Mouse (Mus musculus): ENCODE data around the gene Gas2l3. TPM values are rescaled to one million over a fixed set of nuclear protein-coding genes. Genes with fewer than 3 reads are reported as not detected.

Gas2l3 gene
- polyA plus RNA-seq, 1 experiment from 2014 or later, result 11.1 TPM

- Histone ChIP-seq H3K36me3 (ENCODE audit: control insufficient read depth, insufficient read depth, low read length) (no peaks in the 10 kb centered on the region), H3K27me3 (replicated peaks; ENCODE audit: control insufficient read depth, insufficient read depth, low read length) (no peaks in the 10 kb centered on the region), H3K9me3 (ENCODE audit: control insufficient read depth, low read length) (no peaks in the 10 kb centered on the region), H3K27ac (replicated peaks; ENCODE audit: low read depth, low read length) (no peak overlapping the region), H3K9ac (ENCODE audit: low read depth, low read length) (no peak overlapping the region), H3K4me3 (ENCODE audit: low read depth, low read length) (no peak overlapping the region), H3K4me1 (ENCODE audit: control insufficient read depth, insufficient read depth, low read length) (no peaks in the 10 kb centered on the region), H3K4me2 (ENCODE audit: low read depth, low read length) (no peak overlapping the region)
- 85% methylated on average over 3 of the region's 3 CpGs for WGBS
- no peak for DNase-seq (ENCODE audit: low spot score)
- ATAC-seq (ENCODE audit: low read depth), result no peak
Observed at GRCm38 (mm10) chr10:89458770-89459169, 15.0 kb upstream of the Gas2l3 start.

- no peak overlapping the region for H3K9ac ChIP-seq (ENCODE audit: low read depth, low read length)
- H3K9me3 ChIP-seq (ENCODE audit: control insufficient read depth, low read length), result no peaks in the 10 kb centered on the region
- no peak overlapping the region for H3K27ac ChIP-seq (replicated peaks; ENCODE audit: low read depth, low read length)
- H3K4me2 ChIP-seq (ENCODE audit: low read depth, low read length), result no peak overlapping the region
- DNase-seq (ENCODE audit: low spot score) (no peak), ATAC-seq (ENCODE audit: low read depth) (no peak)
- H3K36me3 ChIP-seq (ENCODE audit: control insufficient read depth, insufficient read depth, low read length), result no peaks in the 10 kb centered on the region
- WGBS, result 83% methylated on average over 3 of the region's 3 CpGs
- no peaks in the 10 kb centered on the region for H3K27me3 ChIP-seq (replicated peaks; ENCODE audit: control insufficient read depth, insufficient read depth, low read length)
- no peak overlapping the region for H3K4me3 ChIP-seq (ENCODE audit: low read depth, low read length)
- peaks cover 3% of the 10 kb centered on the region; the same call in 1 of the 2 replicates for H3K4me1 ChIP-seq (ENCODE audit: control insufficient read depth, insufficient read depth, low read length)
Observed at GRCm38 (mm10) chr10:89453794-89454193, 10.0 kb upstream of the Gas2l3 start.

- Histone ChIP-seq H3K4me2 (ENCODE audit: low read depth, low read length) (no peak overlapping the region), H3K9ac (ENCODE audit: low read depth, low read length) (no peak overlapping the region), H3K4me1 (ENCODE audit: control insufficient read depth, insufficient read depth, low read length) (peaks cover 3% of the 10 kb centered on the region; the same call in 1 of the 2 replicates), H3K36me3 (ENCODE audit: control insufficient read depth, insufficient read depth, low read length) (no peaks in the 10 kb centered on the region), H3K9me3 (ENCODE audit: control insufficient read depth, low read length) (no peaks in the 10 kb centered on the region), H3K27me3 (replicated peaks; ENCODE audit: control insufficient read depth, insufficient read depth, low read length) (no peaks in the 10 kb centered on the region), H3K27ac (replicated peaks; ENCODE audit: low read depth, low read length) (no peak overlapping the region), H3K4me3 (ENCODE audit: low read depth, low read length) (no peak overlapping the region)
- no peak for ATAC-seq (ENCODE audit: low read depth)
- DNase-seq (ENCODE audit: low spot score), result no peak
- WGBS, result 79% methylated on average over 15 of the region's 15 CpGs
Observed at GRCm38 (mm10) chr10:89453068-89453641, 9.4 kb upstream of the Gas2l3 start.

- ATAC-seq (ENCODE audit: low read depth) (peak; percentile 60; the same call in 1 of the 2 replicates), DNase-seq (ENCODE audit: low spot score) (peak; percentile 77)
- no peaks in the 10 kb centered on the region for H3K27me3 ChIP-seq (replicated peaks; ENCODE audit: control insufficient read depth, insufficient read depth, low read length)
- no peaks in the 10 kb centered on the region for H3K36me3 ChIP-seq (ENCODE audit: control insufficient read depth, insufficient read depth, low read length)
- H3K4me2 ChIP-seq (ENCODE audit: low read depth, low read length), result no peak overlapping the region
- no peak overlapping the region for H3K9ac ChIP-seq (ENCODE audit: low read depth, low read length)
- 43% methylated on average over 10 of the region's 10 CpGs for WGBS
- no peaks in the 10 kb centered on the region for H3K9me3 ChIP-seq (ENCODE audit: control insufficient read depth, low read length)
- H3K27ac ChIP-seq (replicated peaks; ENCODE audit: low read depth, low read length), result no peak overlapping the region
- peaks cover 3% of the 10 kb centered on the region; the same call in 1 of the 2 replicates for H3K4me1 ChIP-seq (ENCODE audit: control insufficient read depth, insufficient read depth, low read length)
- H3K4me3 ChIP-seq (ENCODE audit: low read depth, low read length), result no peak overlapping the region
Observed at GRCm38 (mm10) chr10:89450411-89450810, 6.6 kb upstream of the Gas2l3 start.

GRCm38 (mm10) chr10:89444381-89444780 is 614 bp upstream of the Gas2l3 start:
- H3K4me2 ChIP-seq (ENCODE audit: low read depth, low read length), result peak overlapping the region; percentile 89
- DNase-seq (ENCODE audit: low spot score), result no peak
- no peaks in the 10 kb centered on the region for H3K27me3 ChIP-seq (replicated peaks; ENCODE audit: control insufficient read depth, insufficient read depth, low read length)
- peak overlapping the region; percentile 71 for H3K4me3 ChIP-seq (ENCODE audit: low read depth, low read length)
- 29% methylated on average over 3 of the region's 3 CpGs for WGBS
- H3K9ac ChIP-seq (ENCODE audit: low read depth, low read length), result peak overlapping the region; percentile 70; the same call in 1 of the 2 replicates
- H3K27ac ChIP-seq (replicated peaks; ENCODE audit: low read depth, low read length), result peak overlapping the region; percentile 28
- ATAC-seq (ENCODE audit: low read depth), result no peak
- no peaks in the 10 kb centered on the region for H3K36me3 ChIP-seq (ENCODE audit: control insufficient read depth, insufficient read depth, low read length)
- no peaks in the 10 kb centered on the region for H3K9me3 ChIP-seq (ENCODE audit: control insufficient read depth, low read length)
- peaks cover 6% of the 10 kb centered on the region; the same call in 1 of the 2 replicates for H3K4me1 ChIP-seq (ENCODE audit: control insufficient read depth, insufficient read depth, low read length)

GRCm38 (mm10) chr10:89443115-89443622 is 598 bp downstream of the Gas2l3 start:
- DNase-seq (ENCODE audit: low spot score), result peak; percentile 21
- Histone ChIP-seq H3K27me3 (replicated peaks; ENCODE audit: control insufficient read depth, insufficient read depth, low read length) (no peaks in the 10 kb centered on the region), H3K4me2 (ENCODE audit: low read depth, low read length) (peak overlapping the region; percentile 89), H3K9me3 (ENCODE audit: control insufficient read depth, low read length) (no peaks in the 10 kb centered on the region), H3K4me3 (ENCODE audit: low read depth, low read length) (peak overlapping the region; percentile 71), H3K27ac (replicated peaks; ENCODE audit: low read depth, low read length) (peak overlapping the region; percentile 30; the same call in 1 of the 2 replicates), H3K36me3 (ENCODE audit: control insufficient read depth, insufficient read depth, low read length) (no peaks in the 10 kb centered on the region), H3K4me1 (ENCODE audit: control insufficient read depth, insufficient read depth, low read length) (peaks cover 6% of the 10 kb centered on the region; the same call in 1 of the 2 replicates), H3K9ac (ENCODE audit: low read depth, low read length) (peak overlapping the region; percentile 70)
- ATAC-seq (ENCODE audit: low read depth), result peak; percentile 10
- 0% methylated on average over 17 of the region's 17 CpGs for WGBS

- Histone ChIP-seq H3K27me3 (replicated peaks; ENCODE audit: control insufficient read depth, insufficient read depth, low read length) (no peaks in the 10 kb centered on the region), H3K9me3 (ENCODE audit: control insufficient read depth, low read length) (no peaks in the 10 kb centered on the region), H3K27ac (replicated peaks; ENCODE audit: low read depth, low read length) (no peak overlapping the region), H3K4me2 (ENCODE audit: low read depth, low read length) (peak overlapping the region; percentile 89), H3K9ac (ENCODE audit: low read depth, low read length) (peak overlapping the region; percentile 70), H3K36me3 (ENCODE audit: control insufficient read depth, insufficient read depth, low read length) (0 out of 2 replicates have a peak, but pooled peaks cover 4% of the 10 kb centered on the region), H3K4me3 (ENCODE audit: low read depth, low read length) (peak overlapping the region; percentile 71), H3K4me1 (ENCODE audit: control insufficient read depth, insufficient read depth, low read length) (peaks cover 6% of the 10 kb centered on the region; the same call in 1 of the 2 replicates)
- ATAC-seq (ENCODE audit: low read depth), result no peak
- peak; percentile 36 for DNase-seq (ENCODE audit: low spot score)
- 15% methylated on average over 4 of the region's 4 CpGs for WGBS
Observed at GRCm38 (mm10) chr10:89442640-89443039, 1.1 kb downstream of the Gas2l3 start.

- Histone ChIP-seq H3K9me3 (ENCODE audit: control insufficient read depth, low read length) (no peaks in the 10 kb centered on the region), H3K4me3 (ENCODE audit: low read depth, low read length) (no peak overlapping the region), H3K36me3 (ENCODE audit: control insufficient read depth, insufficient read depth, low read length) (0 out of 2 replicates have a peak, but pooled peaks cover 8% of the 10 kb centered on the region), H3K9ac (ENCODE audit: low read depth, low read length) (no peak overlapping the region), H3K4me1 (ENCODE audit: control insufficient read depth, insufficient read depth, low read length) (peaks cover 6% of the 10 kb centered on the region; the same call in 1 of the 2 replicates), H3K27ac (replicated peaks; ENCODE audit: low read depth, low read length) (no peak overlapping the region), H3K27me3 (replicated peaks; ENCODE audit: control insufficient read depth, insufficient read depth, low read length) (no peaks in the 10 kb centered on the region), H3K4me2 (ENCODE audit: low read depth, low read length) (peak overlapping the region; percentile 89; the same call in 1 of the 2 replicates)
- 97% methylated on average over 3 of the region's 3 CpGs for WGBS
- ATAC-seq (ENCODE audit: low read depth), result no peak
- DNase-seq (ENCODE audit: low spot score), result no peak
Observed at GRCm38 (mm10) chr10:89441961-89442360, 1.8 kb downstream of the Gas2l3 start.

Data from embryonic facial prominence, embryonic 14.5 days (tissue).